Mouse (Mus musculus) G1E (cell line): ENCODE results near the gene Olfr61. TPM values are rescaled to one million over a fixed set of nuclear protein-coding genes. Genes with fewer than 3 reads are reported as not detected.

Source experiments
- ATAC-seq: 2 replicates; pipeline ENCODE4 v1.8.0; 2016; ENCODE audit warnings: mild to moderate bottlenecking; ENCODE audit not compliant: insufficient number of reproducible peaks, poor library complexity, low FRiP score, severe bottlenecking; ENCODE audit errors: extremely low read depth
- DNase-seq: peaks from one replicate; pipeline ENCODE4 v3.0.0; 2012; ENCODE audit warnings: low spot score
- H3K27me3 ChIP-seq: 2 replicates; pipeline ENCODE4 v1.6.1; 2012; ENCODE audit warnings: mild to moderate bottlenecking, low read length, inconsistent platforms; ENCODE audit not compliant: insufficient read depth
- H3K36me3 ChIP-seq: replicated peaks from 2 replicates; pipeline ENCODE3; 2012; ENCODE audit warnings: mild to moderate bottlenecking, inconsistent platforms
- H3K4me1 ChIP-seq: 2 replicates; pipeline ENCODE4 v1.6.1; 2012; ENCODE audit warnings: low read depth, low read length, inconsistent platforms, mixed read lengths; ENCODE audit not compliant: insufficient read depth
- H3K4me3 ChIP-seq: 2 replicates; pipeline ENCODE4 v1.5.1; 2012; ENCODE audit warnings: low read depth, mild to moderate bottlenecking, inconsistent platforms, low read length, moderate library complexity, mixed read lengths
- H3K9me3 ChIP-seq: replicated peaks from 2 replicates; pipeline ENCODE4 v1.6.1; 2012; ENCODE audit warnings: inconsistent platforms
- CTCF ChIP-seq: IDR thresholded peaks from 2 replicates; pipeline ENCODE4 v1.5.1; 2012; ENCODE audit warnings: low read depth, low read length, inconsistent platforms, mixed read lengths
- GATA1 ChIP-seq: IDR thresholded peaks from 2 replicates; pipeline ENCODE4 v1.6.1; 2012; ENCODE audit warnings: borderline replicate concordance, low read length, inconsistent platforms, mixed read lengths
- GATA2 ChIP-seq: IDR thresholded peaks from 2 replicates; pipeline ENCODE4 v1.6.1; 2012; ENCODE audit warnings: low read depth, low read length, inconsistent platforms, borderline replicate concordance
- POLR2AphosphoS5 ChIP-seq: IDR thresholded peaks from 2 replicates; pipeline ENCODE4 v1.6.1; 2012; ENCODE audit warnings: low read depth, low read length, inconsistent platforms; ENCODE audit not compliant: insufficient replicate concordance
- TAL1 ChIP-seq: conservative IDR thresholded peaks from 2 replicates; pipeline ENCODE4 v1.6.1; 2012; ENCODE audit warnings: low read depth, low read length, inconsistent platforms, mixed read lengths
- polyA plus RNA-seq: library from polyadenylated mRNA; stranded (reverse); fragments of >175 nt; gene quantifications from 2 replicates; pipeline ENCODE4 v1.2.3, GENCODE M21; 2012
- total RNA-seq, 2 experiments: library from RNA; stranded (forward) in 1 of 2; stranded (reverse) in 1 of 2; fragments of 200-1000 nt in 1 of 2; fragments of >200 nt in 1 of 2; fragmentation: Nextera tagmentation in 1 of 2; gene quantifications; 2 replicates each; pipeline ENCODE4 v1.2.3; 2014 to 2017

Olfr61 gene
- total and polyA plus RNA-seq, 3 experiments, result not detected

- H3K4me3 ChIP-seq, result no peak within 1 kb of the TSS
- no peaks in the 10 kb centered on the region for H3K4me1 ChIP-seq
- 0 out of 2 replicates have a peak, but pooled peaks cover 3% of the 10 kb centered on the region for H3K9me3 ChIP-seq
- no peaks in the 10 kb centered on the region for H3K27me3 ChIP-seq
- DNase-seq (no peak), ATAC-seq (no peak)
- H3K36me3 ChIP-seq, result no peaks in the 10 kb centered on the region
- TF ChIP-seq GATA2 (no peak), POLR2AphosphoS5 (no peak), CTCF (no peak), GATA1 (no peak), TAL1 (no peak)
Observed at GRCm38 (mm10) chr7:140681651-140682050, 52.9 kb downstream of the Olfr61 start, which contains the start of gene Olfr45. Olfr45 (plus strand) TSS chr7:140681951.

Other genes with a start within 250 kb of the Olfr61 start
- gene Olfr531, start 226.1 kb upstream of the Olfr61 start, total RNA-seq (2014; fragmentation: Nextera tagmentation), result not detected in 2 replicates
- gene Olfr531, start 226.1 kb upstream of the Olfr61 start, total RNA-seq (2017), result 0.11 TPM in 1 of 2 replicates, not detected in the other
- gene Olfr531, start 226.1 kb upstream of the Olfr61 start, polyA plus RNA-seq, result not detected in 2 replicates
- gene Olfr532, start 207.3 kb upstream of the Olfr61 start, total RNA-seq (2014; fragmentation: Nextera tagmentation), result not detected in 2 replicates
- 0.06 TPM in 1 of 2 replicates, not detected in the other for gene Olfr532, start 207.3 kb upstream of the Olfr61 start, total RNA-seq (2017)
- gene Olfr532, start 207.3 kb upstream of the Olfr61 start, polyA plus RNA-seq, result not detected in 2 replicates
- gene Olfr533, start 165.6 kb upstream of the Olfr61 start, total RNA-seq (2014; fragmentation: Nextera tagmentation), result not detected in 2 replicates
- gene Olfr533, start 165.6 kb upstream of the Olfr61 start, total RNA-seq (2017), result 0.11 TPM in 1 of 2 replicates, not detected in the other
- not detected in 2 replicates for gene Olfr533, start 165.6 kb upstream of the Olfr61 start, polyA plus RNA-seq
- gene Olfr535, start 144.8 kb upstream of the Olfr61 start, total RNA-seq (2014; fragmentation: Nextera tagmentation), result not detected in 2 replicates
- gene Olfr535, start 144.8 kb upstream of the Olfr61 start, total RNA-seq (2017), result 0.11 and 0.17 TPM in 2 replicates
- not detected in 2 replicates for gene Olfr535, start 144.8 kb upstream of the Olfr61 start, polyA plus RNA-seq
- not detected in 2 replicates for gene Olfr536, start 121.6 kb upstream of the Olfr61 start, total RNA-seq (2014; fragmentation: Nextera tagmentation)
- gene Olfr536, start 121.6 kb upstream of the Olfr61 start, total RNA-seq (2017), result 0.06 and 0.66 TPM in 2 replicates
- not detected in 2 replicates for gene Olfr536, start 121.6 kb upstream of the Olfr61 start, polyA plus RNA-seq
- gene Olfr538, start 61.1 kb upstream of the Olfr61 start, total RNA-seq (2014; fragmentation: Nextera tagmentation), result not detected in 2 replicates
- gene Olfr538, start 61.1 kb upstream of the Olfr61 start, total RNA-seq (2017), result not detected in 2 replicates
- gene Olfr538, start 61.1 kb upstream of the Olfr61 start, polyA plus RNA-seq, result not detected in 2 replicates
- gene Olfr46, start 27.7 kb upstream of the Olfr61 start, total RNA-seq (2014; fragmentation: Nextera tagmentation), result not detected in 2 replicates
- gene Olfr46, start 27.7 kb upstream of the Olfr61 start, total RNA-seq (2017), result 0.06 and 0.49 TPM in 2 replicates
- not detected in 2 replicates for gene Olfr46, start 27.7 kb upstream of the Olfr61 start, polyA plus RNA-seq
- not detected in 2 replicates for gene Olfr53, start 17.5 kb downstream of the Olfr61 start, total RNA-seq (2014; fragmentation: Nextera tagmentation)
- gene Olfr53, start 17.5 kb downstream of the Olfr61 start, total RNA-seq (2017), result 0.17 TPM in 1 of 2 replicates, not detected in the other
- gene Olfr53, start 17.5 kb downstream of the Olfr61 start, polyA plus RNA-seq, result not detected in 2 replicates
- gene Olfr539, start 31.0 kb downstream of the Olfr61 start, total RNA-seq (2014; fragmentation: Nextera tagmentation), result 0.05 TPM in 1 of 2 replicates, not detected in the other
- gene Olfr539, start 31.0 kb downstream of the Olfr61 start, total RNA-seq (2017), result 0.06 and 0.11 TPM in 2 replicates
- not detected in 2 replicates for gene Olfr539, start 31.0 kb downstream of the Olfr61 start, polyA plus RNA-seq
- not detected in 2 replicates for gene Olfr45, start 53.0 kb downstream of the Olfr61 start, total RNA-seq (2014; fragmentation: Nextera tagmentation)
- gene Olfr45, start 53.0 kb downstream of the Olfr61 start, total RNA-seq (2017), result 0.11 and 0.12 TPM in 2 replicates
- gene Olfr45, start 53.0 kb downstream of the Olfr61 start, polyA plus RNA-seq, result not detected in 2 replicates
- not detected in 2 replicates for gene Olfr541, start 68.3 kb downstream of the Olfr61 start, total RNA-seq (2014; fragmentation: Nextera tagmentation)
- gene Olfr541, start 68.3 kb downstream of the Olfr61 start, total RNA-seq (2017), result 0.38 TPM in 1 of 2 replicates, not detected in the other
- gene Olfr541, start 68.3 kb downstream of the Olfr61 start, polyA plus RNA-seq, result not detected in 2 replicates
- gene Cyp2e1, start 134.8 kb downstream of the Olfr61 start, total RNA-seq (2014; fragmentation: Nextera tagmentation), result not detected in 2 replicates
- 0.05 TPM in 1 of 2 replicates, not detected in the other for gene Cyp2e1, start 134.8 kb downstream of the Olfr61 start, total RNA-seq (2017)
- gene Cyp2e1, start 134.8 kb downstream of the Olfr61 start, polyA plus RNA-seq, result not detected in 2 replicates
- gene Syce1, start 158.9 kb downstream of the Olfr61 start, total RNA-seq (2014; fragmentation: Nextera tagmentation), result not detected in 2 replicates
- not detected in 2 replicates for gene Syce1, start 158.9 kb downstream of the Olfr61 start, total RNA-seq (2017)
- gene Syce1, start 158.9 kb downstream of the Olfr61 start, polyA plus RNA-seq, result not detected in 2 replicates
- gene Zfp941, start 193.2 kb downstream of the Olfr61 start, total RNA-seq (2014; fragmentation: Nextera tagmentation), result not detected in 2 replicates
- 0.05 and 0.06 TPM in 2 replicates for gene Zfp941, start 193.2 kb downstream of the Olfr61 start, total RNA-seq (2017)
- not detected in 2 replicates for gene Zfp941, start 193.2 kb downstream of the Olfr61 start, polyA plus RNA-seq
- not detected in 2 replicates for gene Urah, start 206.0 kb downstream of the Olfr61 start, total RNA-seq (2014; fragmentation: Nextera tagmentation)
- not detected in 2 replicates for gene Urah, start 206.0 kb downstream of the Olfr61 start, total RNA-seq (2017)
- not detected in 2 replicates for gene Urah, start 206.0 kb downstream of the Olfr61 start, polyA plus RNA-seq
- gene Scgb1c1, start 216.6 kb downstream of the Olfr61 start, total RNA-seq (2014; fragmentation: Nextera tagmentation), result not detected in 2 replicates
- not detected in 2 replicates for gene Scgb1c1, start 216.6 kb downstream of the Olfr61 start, total RNA-seq (2017)
- not detected in 2 replicates for gene Scgb1c1, start 216.6 kb downstream of the Olfr61 start, polyA plus RNA-seq
- not detected in 2 replicates for gene Odf3, start 218.8 kb downstream of the Olfr61 start, total RNA-seq (2014; fragmentation: Nextera tagmentation)
- gene Odf3, start 218.8 kb downstream of the Olfr61 start, total RNA-seq (2017), result 0.11 and 0.17 TPM in 2 replicates
- gene Odf3, start 218.8 kb downstream of the Olfr61 start, polyA plus RNA-seq, result not detected in 2 replicates
- gene Gm45785, start 227.4 kb downstream of the Olfr61 start, total RNA-seq (2014; fragmentation: Nextera tagmentation), result not detected in 2 replicates
- gene Gm45785, start 227.4 kb downstream of the Olfr61 start, total RNA-seq (2017), result 0.17 and 1.8 TPM in 2 replicates
- gene Gm45785, start 227.4 kb downstream of the Olfr61 start, polyA plus RNA-seq, result 1.3 and 2.1 TPM in 2 replicates
- 19.9 and 29.5 TPM in 2 replicates for gene Ric8a, start 228.0 kb downstream of the Olfr61 start, total RNA-seq (2014; fragmentation: Nextera tagmentation)
- gene Ric8a, start 228.0 kb downstream of the Olfr61 start, total RNA-seq (2017), result 21.1 and 27.9 TPM in 2 replicates
- gene Ric8a, start 228.0 kb downstream of the Olfr61 start, polyA plus RNA-seq, result 27.9 and 28.4 TPM in 2 replicates
- gene Bet1l, start 228.6 kb downstream of the Olfr61 start, total RNA-seq (2014; fragmentation: Nextera tagmentation), result 8.4 and 10.1 TPM in 2 replicates
- gene Bet1l, start 228.6 kb downstream of the Olfr61 start, total RNA-seq (2017), result 13.1 and 16.1 TPM in 2 replicates
- 3.5 and 5.2 TPM in 2 replicates for gene Bet1l, start 228.6 kb downstream of the Olfr61 start, polyA plus RNA-seq